Mouse (Mus musculus) right cerebral cortex, adult 18-20 months (tissue): ENCODE measurements around the gene Olfr1447.

Experiments
- DNase-seq: peaks from one replicate; pipeline ENCODE4 v3.0.0; 2022; ENCODE audit warnings: mixed read lengths

Olfr1447 gene

GRCm38 (mm10) chr19:12903643-12904042 lies at the start of gene Olfr1447:
Gene Olfr1447, minus strand, starts transcription at chr19:12903743.
- no peak for DNase-seq

- DNase-seq, result no peak
Measured at GRCm38 (mm10) chr19:12949958-12950357, 46.4 kb upstream of the Olfr1447 start, which contains the start of gene Olfr1450. Gene Olfr1450, plus strand, starts transcription at chr19:12950258.

GRCm38 (mm10) chr19:12930540-12930939 lies 27.0 kb upstream of the Olfr1447 start, which contains the start of gene Olfr1449:
Gene Olfr1449, plus strand, starts transcription at chr19:12930840.
- DNase-seq, result no peak

- DNase-seq, result no peak
Measured at GRCm38 (mm10) chr19:12924319-12924718, 20.8 kb upstream of the Olfr1447 start, which contains the start of gene Olfr1448. Gene Olfr1448, minus strand, starts transcription at chr19:12924419.

- DNase-seq, result no peak
Measured at GRCm38 (mm10) chr19:12893424-12893823, 10.1 kb downstream of the Olfr1447 start, which contains the start of gene Olfr1446. Gene Olfr1446, minus strand, starts transcription at chr19:12893524.

- no peak for DNase-seq
Measured at GRCm38 (mm10) chr19:12883555-12883954, 20.0 kb downstream of the Olfr1447 start, which contains the start of gene Olfr1445. Gene Olfr1445, plus strand, starts transcription at chr19:12883855.

- no peak for DNase-seq
Measured at GRCm38 (mm10) chr19:12856983-12857382, 46.6 kb downstream of the Olfr1447 start, which contains the start of gene Olfr1444. Gene Olfr1444, plus strand, starts transcription at chr19:12857283.
